Mouse (Mus musculus) R1 (cell line): ENCODE results near the gene Ppp1r1b.
A peak's percentile ranks its signal among the peaks of the same experiment; 100 is the strongest.

Source experiments
- DNase-seq: peaks from one replicate; pipeline ENCODE4 v3.0.0-alpha.2; 2018; ENCODE audit warnings: low read depth, low spot score

Gene Ppp1r1b

DNA sequence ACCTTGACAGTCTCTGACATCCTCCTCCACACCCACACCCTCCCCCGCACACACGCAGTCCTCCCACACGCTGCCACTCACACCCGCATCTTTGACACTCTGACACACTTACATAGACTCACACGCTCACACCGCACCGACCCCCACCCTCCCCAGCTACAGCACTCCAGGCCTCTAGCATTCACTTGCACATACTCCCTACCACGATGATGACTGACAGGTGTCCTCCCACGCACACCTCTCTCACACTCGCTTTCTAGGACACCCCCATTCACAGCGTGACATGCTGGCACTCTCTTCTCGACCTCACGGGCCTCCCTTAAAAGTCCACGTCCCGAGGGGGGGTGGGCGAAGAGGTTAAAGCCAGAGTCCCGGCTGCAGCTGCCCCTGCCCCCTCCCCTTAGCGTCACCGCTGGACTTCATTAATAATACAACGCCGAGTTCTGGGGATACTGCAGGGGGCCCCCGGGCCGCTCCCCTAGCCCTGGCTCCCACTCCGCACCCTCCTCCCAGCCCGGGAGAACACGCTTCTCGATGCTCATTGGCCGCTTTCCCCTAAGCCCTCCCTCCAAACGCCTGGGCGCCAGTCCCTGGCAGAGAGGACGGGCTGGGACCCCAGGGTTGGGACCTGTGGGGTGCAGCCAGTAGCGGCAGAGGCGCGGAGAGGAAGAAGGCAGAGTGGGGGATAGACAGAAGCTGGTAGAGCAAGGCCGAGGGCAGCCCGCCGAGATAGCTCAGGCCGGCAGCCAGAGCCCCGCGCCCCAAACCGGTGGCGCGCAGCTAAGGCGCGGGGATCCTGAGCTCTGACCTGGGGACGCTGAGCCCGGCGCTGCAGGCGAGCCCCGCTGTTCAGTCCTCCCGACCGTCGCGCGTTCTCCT lies at the start of gene Ppp1r1b:
Ppp1r1b (plus strand) TSS at position 322 of the 879 bp plus-strand sequence.
- peak; percentile 84 for DNase-seq

DNA sequence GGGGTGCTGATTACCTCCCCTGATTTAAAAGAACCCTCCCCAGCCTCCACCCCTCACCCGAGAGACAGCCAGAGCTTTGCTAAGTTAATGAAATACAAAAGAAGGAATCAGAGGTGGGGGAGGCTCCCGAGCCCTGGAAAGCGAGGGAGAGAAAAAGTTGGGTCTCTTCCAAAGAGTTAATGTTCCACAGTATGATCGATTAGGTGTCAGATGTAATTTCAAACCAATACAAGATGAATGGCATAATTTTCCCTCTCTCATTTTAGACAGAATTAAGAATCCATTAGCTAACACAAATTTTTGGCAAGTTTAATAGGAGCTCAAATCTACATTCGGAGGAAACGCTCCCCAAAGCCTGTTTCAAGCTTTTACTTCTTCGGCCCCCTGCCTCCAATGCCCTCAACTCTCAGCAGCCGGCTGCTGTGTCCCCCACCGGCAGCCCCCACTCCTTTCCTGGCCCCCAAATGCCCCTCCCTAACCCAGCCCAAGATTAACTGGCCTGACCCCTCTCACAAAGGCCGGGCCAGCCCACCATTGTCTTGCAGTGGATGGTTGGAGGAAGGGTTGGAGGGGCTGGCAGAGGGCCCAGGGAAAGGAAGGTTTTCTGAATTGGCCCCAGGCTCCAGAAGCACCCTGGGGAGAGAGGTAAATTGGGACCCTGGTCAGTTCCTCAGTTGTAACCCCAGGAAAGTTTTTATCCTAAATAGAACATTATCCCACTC lies 49.6 kb upstream of the Ppp1r1b start:
- DNase-seq, result peak; percentile 65

DNA sequence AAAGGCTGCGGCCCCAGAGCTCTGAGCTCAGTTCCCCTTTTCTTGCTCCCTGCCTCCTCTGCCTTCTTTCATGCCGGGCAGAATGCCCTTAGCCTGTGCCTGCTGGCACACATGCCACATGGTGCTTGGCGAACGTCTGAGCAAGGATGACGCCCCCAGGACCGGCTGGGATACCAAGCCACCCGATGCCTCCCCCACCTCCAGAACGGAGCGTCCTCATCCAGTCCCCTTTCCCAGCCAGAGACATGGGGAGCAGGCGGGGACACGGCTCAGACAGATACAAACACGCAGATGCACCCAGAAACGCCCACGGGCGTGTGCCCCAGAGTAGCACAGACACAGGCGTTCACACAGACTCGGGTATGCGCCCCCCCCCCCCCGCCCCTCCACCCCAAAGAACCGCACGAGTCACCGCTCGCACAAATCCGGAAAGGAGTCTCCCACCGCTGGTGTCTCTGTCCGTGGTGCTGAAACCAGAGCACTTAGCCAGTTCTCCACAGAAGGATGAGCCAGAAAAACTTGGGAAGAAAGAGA lies 34.3 kb upstream of the Ppp1r1b start:
- peak; percentile 83 for DNase-seq

DNA sequence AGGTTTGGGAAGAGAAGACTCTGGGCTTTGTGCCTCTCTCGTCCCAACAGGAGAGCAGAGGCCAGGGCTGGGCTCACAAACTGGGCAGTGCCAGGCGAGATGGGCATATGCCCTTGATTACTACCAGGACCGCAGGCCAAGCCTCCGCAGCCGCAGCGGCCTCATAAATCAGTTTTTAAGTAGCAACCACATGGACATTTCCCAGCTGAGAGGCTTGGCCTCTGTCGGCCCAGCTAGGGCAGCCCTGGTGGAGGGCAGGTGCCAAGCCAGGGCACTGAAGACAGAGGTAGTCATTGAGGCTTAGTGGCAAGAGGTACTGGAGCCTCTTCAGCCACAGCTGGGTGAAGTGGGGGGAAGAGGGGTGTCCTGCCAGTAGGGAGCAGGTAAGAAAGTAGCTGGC lies 30.7 kb upstream of the Ppp1r1b start:
- no peak for DNase-seq

DNA sequence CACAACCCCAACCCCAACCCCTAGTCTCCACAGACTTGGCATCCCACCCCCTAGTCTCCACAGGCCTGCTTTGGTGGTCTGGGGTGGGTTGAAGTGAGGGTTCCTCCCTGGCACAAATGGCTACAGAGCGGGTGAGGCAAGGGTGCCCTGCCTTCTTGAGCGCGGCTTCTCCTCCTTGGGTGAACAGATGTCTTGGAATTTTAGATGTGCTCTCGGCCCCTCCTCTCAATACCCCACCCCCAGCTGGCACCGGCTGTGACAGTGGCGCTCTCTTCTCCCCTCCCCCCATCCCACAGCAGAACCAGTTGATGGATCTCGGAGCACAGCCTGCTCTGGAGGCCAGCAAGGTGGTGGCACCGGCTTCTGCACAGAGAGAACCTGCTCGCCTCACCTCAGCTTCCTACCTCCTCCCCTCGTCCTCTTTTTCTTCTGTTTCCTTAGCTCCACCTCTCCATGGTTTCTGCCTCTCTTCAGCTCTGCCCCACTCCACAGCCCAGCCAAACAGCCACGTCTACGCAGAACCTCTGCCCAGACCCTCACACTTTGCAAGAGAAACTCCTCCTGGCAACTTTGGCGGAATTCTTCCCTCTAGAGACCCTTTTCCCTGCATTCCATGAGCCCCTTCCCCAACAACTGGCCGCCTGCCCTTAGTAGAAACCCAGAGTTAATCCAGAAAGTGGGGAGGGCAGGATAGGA lies 29.6 kb upstream of the Ppp1r1b start:
- no peak for DNase-seq

DNA sequence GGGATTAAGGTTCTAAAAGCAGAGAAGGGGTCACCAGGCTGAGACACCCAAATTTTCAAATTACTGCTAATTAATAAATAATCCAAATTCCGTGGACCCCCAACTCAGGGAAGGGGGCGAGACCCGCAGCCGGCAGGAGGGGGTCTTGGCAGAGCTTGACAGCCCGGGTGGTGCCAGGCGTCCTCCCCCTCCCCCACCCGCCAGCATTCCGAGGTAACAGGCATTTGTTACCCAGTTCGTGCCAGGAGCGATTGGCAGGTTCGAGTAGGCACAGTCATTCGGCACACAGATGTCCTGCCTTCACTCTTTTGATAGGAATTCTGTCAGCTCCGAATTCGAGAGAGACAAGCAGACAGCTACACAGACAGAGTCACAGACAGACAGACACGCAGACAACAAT lies 29.1 kb upstream of the Ppp1r1b start:
- no peak for DNase-seq

DNA sequence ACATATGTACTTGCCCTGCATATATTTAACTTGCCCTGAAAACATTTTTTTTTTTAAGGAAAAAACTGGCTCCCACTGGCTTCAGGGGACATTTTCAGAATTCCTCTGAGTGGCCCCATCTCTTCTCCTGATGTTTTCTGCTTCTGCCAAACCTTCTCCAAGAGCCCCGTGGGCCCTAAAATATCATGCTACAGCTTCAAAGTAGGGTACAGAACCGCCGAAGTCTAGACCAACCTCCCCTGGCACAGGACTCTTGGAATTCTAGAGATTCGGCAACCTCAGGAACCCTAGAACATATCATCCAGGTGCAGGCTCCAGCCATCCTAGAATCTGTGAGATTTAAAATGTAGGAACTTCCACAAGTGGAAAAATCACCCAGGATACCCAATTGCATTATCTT lies 28.7 kb upstream of the Ppp1r1b start:
- no peak for DNase-seq

DNA sequence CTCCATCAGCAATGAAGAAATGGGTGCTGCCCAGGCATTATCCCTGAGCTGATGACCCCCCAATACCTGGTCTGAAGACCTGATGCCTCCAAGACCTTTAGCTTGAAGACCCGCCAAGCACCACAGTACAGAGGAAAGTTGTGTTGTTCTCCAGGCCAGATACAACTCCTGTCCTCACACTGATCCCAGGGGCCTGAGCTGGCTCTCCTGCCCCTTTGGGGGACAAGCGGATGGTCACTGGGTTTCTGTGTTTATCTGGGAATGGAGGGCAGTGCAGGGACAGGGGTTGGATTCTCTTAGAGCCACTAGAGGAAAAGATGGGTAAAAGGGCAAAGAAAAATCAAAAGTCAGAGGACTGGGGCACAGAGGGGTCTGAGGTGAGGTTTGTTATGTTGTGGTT lies 28.3 kb upstream of the Ppp1r1b start:
- no peak for DNase-seq

DNA sequence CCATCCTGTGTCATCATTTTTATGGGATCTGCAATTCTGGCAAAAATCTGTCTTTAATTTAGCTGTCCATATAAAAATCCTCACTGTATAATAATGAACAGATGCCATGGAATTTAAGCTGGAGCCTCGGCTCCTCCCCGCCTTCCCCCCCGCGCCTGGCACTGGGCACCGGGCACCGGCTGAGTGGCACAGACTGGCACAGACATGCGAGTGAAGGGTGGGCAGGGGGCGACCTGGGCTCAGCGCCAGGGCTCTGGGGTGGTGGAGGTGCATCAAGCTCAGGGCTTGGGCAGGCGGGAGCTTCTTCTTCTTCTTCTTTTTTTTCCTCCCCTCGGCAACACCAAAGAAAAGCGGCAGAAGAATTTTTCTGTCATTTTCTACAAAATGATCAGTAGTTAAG lies 27.8 kb upstream of the Ppp1r1b start:
- DNase-seq, result no peak

DNA sequence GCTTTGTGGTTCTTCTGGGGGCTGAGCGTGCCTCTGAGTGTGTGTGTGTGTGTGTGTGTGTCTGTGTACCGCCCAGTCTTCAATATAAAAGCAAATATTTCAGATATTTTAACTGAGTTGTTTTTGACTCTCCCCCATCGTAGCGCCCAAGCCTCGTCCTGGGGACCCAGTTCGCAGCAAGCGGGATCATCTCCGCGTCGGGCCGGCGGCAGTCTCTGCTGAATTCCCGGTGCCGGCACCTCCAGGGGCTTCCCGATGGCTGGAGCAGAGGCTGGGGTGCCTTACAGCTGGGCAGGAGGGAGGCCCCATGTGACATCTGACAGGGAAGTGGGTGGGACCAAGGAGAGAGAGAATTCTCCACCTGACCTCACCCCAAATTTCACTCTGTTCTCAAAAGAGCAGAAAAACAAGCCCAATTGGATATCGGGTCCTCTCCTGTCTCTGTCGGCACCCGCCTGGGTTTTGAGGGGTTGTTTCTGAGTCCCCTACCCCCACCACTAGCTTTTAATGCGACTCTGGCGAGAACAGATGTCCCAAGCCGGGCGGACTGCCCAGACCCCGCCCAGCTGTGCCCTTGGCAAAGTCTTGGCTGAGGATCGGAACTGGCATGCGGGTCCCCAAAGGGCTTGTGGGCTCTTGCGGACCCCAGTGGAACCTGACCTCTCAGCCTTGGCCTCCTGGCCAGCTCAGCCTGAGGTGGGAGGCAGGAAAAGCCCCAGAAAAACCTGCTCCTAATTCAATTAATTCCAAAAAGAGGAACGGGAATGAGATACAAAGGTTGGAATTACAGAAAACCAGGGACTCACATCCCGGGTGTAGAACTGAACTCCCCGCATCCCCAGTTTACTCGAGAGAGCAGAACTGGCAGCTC lies 27.2 kb upstream of the Ppp1r1b start:
- no peak for DNase-seq

DNA sequence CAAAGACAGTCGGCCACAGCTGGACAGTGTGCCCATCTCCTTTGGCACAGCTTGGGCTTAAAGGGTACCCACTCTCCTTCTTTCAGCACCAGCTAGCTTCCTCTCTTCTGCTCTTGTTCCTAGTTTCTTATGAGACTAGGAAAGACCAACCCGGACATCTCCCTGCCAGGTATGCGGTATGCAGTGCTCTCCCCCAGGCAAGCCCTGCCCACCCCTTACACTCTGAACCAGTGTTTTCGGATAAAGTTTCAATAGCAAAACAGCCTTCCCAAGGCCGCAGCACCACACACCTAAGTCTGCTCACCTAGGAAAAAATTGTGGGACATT lies 26.6 kb upstream of the Ppp1r1b start:
- DNase-seq, result no peak

DNA sequence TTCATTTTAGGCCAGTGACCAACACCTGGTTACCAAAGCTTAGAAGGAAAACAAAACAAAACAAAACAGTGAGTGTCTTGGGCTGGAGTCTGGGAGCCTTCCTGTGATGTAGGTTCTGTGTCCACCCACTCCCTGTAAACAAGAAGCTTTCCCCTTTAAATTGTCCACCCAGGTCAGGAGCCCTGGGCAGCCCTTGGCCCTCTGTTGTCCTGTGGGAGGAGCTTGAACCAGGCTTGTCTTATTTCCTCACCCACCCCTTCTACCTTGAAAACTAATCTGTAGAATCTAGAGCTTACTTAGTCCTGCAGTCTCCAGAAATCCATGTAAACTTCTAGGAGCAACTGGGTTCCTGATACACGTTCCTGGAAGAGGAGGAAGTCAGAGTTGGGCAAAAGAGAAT lies 26.0 kb upstream of the Ppp1r1b start:
- DNase-seq, result no peak

DNA sequence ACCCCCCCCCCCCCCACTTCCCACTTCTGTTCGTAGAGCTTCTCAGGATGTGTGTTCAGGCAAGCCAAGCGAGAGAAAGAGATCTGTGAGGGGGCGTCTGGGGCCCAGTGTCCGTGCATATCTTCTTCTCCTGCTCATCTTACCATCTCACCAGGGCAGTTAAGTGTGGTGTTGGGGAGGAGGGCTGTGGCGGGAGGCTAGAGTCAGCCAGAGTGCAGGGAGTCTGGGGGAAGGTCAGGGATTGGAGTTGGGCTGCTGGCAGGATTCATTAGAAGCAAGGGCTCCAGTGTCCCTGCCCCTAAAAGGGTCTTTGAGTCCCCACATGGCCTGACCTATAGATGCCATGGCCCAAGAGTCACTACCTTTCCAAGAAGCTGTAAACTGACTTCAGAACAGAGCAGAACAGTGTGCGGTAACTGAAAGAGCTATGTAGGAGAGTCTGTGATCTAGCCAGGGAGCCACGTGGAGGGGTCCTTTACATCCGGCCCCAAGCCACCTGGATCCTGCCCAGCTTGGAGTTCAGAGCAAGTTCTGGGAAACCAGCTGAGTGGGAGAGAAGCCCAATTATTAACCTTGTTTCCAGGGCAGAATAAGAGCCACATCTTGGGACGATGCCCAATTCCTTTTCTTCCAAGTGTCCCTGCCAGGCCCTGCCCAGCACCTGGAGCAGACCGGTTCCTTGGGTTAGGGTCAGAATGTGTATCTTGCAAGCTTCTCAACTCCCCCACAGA lies 24.9 kb upstream of the Ppp1r1b start:
- DNase-seq, result no peak

DNA sequence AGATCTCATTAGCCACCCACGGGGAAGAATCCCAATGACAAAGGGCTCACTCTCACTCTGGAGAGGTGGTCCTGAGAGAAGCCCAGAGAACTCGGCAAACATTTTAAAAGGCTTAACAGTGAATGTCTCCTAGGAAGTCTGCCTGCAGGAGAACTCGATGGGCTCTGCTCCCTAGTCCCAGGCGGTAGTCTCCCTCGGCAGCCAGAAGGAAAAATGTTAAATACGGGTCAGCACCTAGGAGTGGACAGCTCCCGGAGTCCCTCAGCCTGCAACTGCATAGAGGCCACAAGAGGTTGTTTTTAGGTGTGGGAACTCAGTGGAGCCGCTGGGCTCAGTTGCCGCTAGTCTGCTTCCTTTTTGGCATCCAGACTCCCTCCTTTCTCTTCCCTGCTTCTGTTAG lies 24.3 kb upstream of the Ppp1r1b start:
- peak; percentile 58 for DNase-seq

DNA sequence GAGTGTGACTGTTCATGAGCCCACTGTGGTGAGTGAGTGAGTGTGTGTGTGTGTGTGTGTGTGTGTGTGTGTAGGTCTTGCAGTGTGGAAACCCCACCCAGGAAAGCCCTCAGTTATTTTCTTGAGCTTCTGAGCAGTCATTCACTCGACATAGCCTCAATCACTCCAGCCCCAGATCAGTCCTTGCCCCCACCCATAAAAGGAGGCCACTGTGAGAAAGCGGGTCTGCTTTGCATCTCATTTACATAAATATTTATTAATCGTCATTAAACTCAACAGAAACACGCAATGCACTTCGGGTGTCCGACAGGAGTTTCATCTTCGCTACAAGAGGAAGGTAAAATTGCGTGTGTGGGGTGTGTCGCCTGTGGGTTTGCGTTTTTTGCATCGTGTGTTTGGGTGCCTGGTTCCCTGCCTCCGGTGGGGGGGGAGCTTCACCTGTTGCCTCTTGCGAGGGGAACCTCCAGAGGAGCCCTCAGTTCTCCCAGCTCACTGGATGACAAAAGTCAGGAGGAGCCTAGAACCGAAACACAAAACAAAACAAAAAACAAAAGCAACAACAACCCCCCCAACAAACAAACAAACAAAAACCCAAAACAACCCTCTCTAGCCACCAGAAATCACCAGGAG lies 22.9 kb upstream of the Ppp1r1b start:
- no peak for DNase-seq

DNA sequence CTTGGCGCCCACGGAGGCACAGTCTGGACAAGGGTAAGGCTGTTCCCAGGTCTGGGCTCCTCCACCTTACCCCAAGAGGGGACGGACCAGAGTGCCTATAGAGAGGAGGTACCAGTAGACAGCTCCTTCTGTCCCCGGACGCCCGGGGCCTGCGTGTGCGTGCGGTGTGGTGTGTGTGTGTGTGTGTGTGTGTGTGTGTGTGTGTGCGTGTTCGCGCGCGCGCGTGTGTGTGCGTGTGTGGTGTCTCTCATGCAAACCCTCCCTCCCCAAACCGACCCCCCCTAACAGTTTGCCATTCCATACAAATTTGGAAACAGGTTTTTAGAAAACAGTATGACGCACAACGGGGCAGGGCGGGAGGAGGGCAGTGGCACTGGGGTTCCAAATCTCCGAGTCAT lies 22.4 kb upstream of the Ppp1r1b start:
- DNase-seq, result no peak

DNA sequence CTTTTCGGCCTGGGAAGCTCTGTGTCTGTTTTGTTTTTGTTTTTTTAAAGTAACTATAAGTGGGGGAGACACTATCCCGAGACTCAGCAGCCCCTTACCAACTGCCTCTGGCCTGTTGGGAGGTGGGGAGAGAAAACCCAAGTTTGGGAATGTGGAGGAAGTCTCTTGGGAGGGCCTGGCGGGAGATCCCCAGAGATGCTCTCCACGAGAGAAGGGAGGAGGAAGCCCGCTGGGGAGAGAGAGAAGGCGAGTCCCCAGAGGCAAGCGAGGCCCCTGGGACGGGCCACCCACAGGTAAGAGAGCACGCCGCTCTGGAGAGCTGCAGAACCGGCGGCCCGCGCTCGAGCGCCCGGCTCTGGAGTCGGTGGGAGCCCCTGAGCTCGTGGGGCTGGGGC lies 21.5 kb upstream of the Ppp1r1b start:
- DNase-seq, result peak; percentile 34

DNA sequence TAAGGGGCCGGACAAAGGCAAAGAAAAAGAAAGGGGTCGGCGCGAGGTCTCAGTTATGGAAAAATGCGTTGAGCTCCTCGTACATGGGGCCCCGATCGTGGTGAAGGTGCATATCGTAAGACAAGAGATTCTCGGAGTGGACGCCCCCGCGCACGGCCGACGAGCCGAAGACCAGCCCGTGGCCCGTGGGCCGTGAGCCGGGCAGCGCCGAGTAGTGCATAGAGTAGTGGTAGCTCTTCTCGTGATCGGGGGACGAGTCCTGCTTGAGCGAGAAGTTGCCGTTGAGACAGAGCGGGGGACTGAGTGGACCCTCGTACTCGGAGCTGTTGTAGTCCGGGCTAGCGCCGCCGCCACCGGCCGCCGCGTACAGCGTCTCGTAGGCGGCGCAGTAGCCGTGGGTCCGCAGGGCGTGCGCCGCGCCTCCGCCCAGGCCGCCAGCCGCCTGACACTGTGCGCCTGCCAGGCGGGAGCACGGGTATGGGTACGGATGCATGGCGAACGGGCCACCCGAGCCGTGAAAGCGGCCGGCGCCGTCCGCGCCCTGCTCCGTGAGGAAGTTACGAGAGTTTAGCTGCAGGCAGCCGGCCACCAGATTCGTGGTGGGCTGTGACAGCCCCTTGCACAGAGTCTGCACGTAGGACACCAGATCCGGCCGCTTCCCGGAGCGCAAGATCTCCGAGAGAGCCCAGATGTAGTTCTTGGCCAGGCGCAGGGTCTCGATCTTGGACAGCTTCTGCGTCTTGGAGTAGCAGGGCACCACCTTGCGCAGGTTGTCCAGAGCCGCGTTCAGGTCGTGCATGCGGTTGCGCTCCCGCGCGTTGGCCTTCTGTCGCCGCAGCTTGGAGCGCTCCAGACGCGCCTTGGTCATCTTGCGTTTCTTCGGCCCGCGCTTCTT lies 20.8 kb upstream of the Ppp1r1b start:
- peak; percentile 71 for DNase-seq

DNA sequence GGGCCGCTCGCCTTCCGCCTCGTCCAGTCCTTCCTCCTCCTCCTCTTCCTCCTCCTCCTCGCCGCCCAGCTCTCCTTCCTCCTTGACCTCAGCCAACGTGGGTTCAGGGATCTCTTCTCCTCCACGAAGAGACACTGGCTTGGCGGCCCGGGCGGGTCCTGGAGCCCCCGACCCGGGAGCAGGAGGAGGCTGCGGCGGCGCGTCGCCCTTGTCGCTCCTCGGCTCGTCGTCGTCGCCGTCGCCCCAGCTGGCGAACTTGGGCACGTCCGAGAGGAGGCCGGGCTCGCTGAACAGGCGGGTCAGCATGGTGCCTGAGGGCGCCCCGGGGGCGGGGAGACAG lies 20.2 kb upstream of the Ppp1r1b start:
- DNase-seq, result no peak
